Mouse (Mus musculus): Measurements from ENCODE around the gene Paqr3. TPM values are rescaled to one million over a fixed set of nuclear protein-coding genes. Genes with fewer than 3 reads are reported as not detected.

Gene Paqr3
- polyA plus RNA-seq, 1 experiment from 2014 or later = 2.0 TPM

- peaks cover 4% of the 10 kb centered on the region; the same call in 1 of the 2 replicates for H3K36me3 ChIP-seq (ENCODE audit: control insufficient read depth, insufficient read depth, low read length)
- H3K4me3 ChIP-seq (ENCODE audit: low read depth, low read length) = no peak overlapping the region
- H3K4me1 ChIP-seq (ENCODE audit: control insufficient read depth, insufficient read depth, low read length) = no peaks in the 10 kb centered on the region
- no peak overlapping the region for H3K4me2 ChIP-seq
- no peak overlapping the region for H3K9ac ChIP-seq (ENCODE audit: low read depth, low read length)
- H3K27ac ChIP-seq (ENCODE audit: low read depth, low read length) = no peak overlapping the region
- H3K9me3 ChIP-seq (replicated peaks; ENCODE audit: control insufficient read depth, low read length) = no peaks in the 10 kb centered on the region
- 16% methylated on average over 1 of the region's 1 CpGs for WGBS (ENCODE audit: insufficient replicate concordance)
- H3K27me3 ChIP-seq (ENCODE audit: control insufficient read depth, insufficient read depth, low read length) = no peaks in the 10 kb centered on the region
- ATAC-seq (replicated peaks; ENCODE audit: insufficient number of reproducible peaks, low FRiP score, low TSS enrichment) = no peak
Measured at GRCm38 (mm10) chr5:97055511-97056068, 55.8 kb downstream of the Paqr3 start.

- no peaks in the 10 kb centered on the region for H3K27me3 ChIP-seq (ENCODE audit: control insufficient read depth, insufficient read depth, low read length)
- H3K4me3 ChIP-seq (ENCODE audit: low read depth, low read length) = no peak overlapping the region
- no peak overlapping the region for H3K27ac ChIP-seq (ENCODE audit: low read depth, low read length)
- H3K9me3 ChIP-seq (replicated peaks; ENCODE audit: control insufficient read depth, low read length) = no peaks in the 10 kb centered on the region
- H3K36me3 ChIP-seq (ENCODE audit: control insufficient read depth, insufficient read depth, low read length) = peaks cover 4% of the 10 kb centered on the region; the same call in 1 of the 2 replicates
- H3K9ac ChIP-seq (ENCODE audit: low read depth, low read length) = no peak overlapping the region
- H3K4me1 ChIP-seq (ENCODE audit: control insufficient read depth, insufficient read depth, low read length) = no peaks in the 10 kb centered on the region
- 77% methylated on average over 10 of the region's 10 CpGs for whole genome bisulfite sequencing (ENCODE audit: insufficient replicate concordance)
- H3K4me2 ChIP-seq = no peak overlapping the region
- no peak for ATAC-seq (replicated peaks; ENCODE audit: insufficient number of reproducible peaks, low FRiP score, low TSS enrichment)
Measured at GRCm38 (mm10) chr5:97054801-97055200, 56.6 kb downstream of the Paqr3 start.

DNA sequence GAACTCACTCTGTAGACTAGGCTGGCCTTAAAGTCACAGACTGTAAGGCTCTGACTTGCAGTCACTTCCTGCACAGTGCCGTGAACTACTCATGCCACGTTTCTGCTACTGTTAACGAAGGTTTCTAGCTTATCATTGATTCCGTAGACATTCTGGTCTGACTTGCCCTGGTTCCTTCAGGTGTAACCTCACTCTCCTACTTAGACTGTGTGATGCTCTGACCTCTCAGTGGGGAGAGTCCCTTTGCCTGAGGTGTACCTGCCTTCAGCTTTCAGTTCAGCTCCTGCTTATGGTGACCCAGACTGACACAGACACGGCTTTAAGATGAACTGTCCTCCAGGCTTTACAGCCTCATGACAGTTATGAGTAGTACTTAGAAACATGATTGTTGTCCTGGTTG is 57.2 kb downstream of the Paqr3 start:
- Histone ChIP-seq H3K4me3 (ENCODE audit: low read depth, low read length) (no peak overlapping the region), H3K9me3 (replicated peaks; ENCODE audit: control insufficient read depth, low read length) (no peaks in the 10 kb centered on the region), H3K4me2 (no peak overlapping the region), H3K4me1 (ENCODE audit: control insufficient read depth, insufficient read depth, low read length) (no peaks in the 10 kb centered on the region), H3K27me3 (ENCODE audit: control insufficient read depth, insufficient read depth, low read length) (no peaks in the 10 kb centered on the region), H3K27ac (ENCODE audit: low read depth, low read length) (no peak overlapping the region), H3K36me3 (ENCODE audit: control insufficient read depth, insufficient read depth, low read length) (peaks cover 4% of the 10 kb centered on the region; the same call in 1 of the 2 replicates), H3K9ac (ENCODE audit: low read depth, low read length) (no peak overlapping the region)
- no peak for ATAC-seq (replicated peaks; ENCODE audit: insufficient number of reproducible peaks, low FRiP score, low TSS enrichment)
- 83% methylated on average over 5 of the region's 5 CpGs for WGBS (ENCODE audit: insufficient replicate concordance)

GRCm38 (mm10) chr5:97048905-97049304 is 62.5 kb downstream of the Paqr3 start:
- H3K4me1 ChIP-seq (ENCODE audit: control insufficient read depth, insufficient read depth, low read length) = no peaks in the 10 kb centered on the region
- ATAC-seq (replicated peaks; ENCODE audit: insufficient number of reproducible peaks, low FRiP score, low TSS enrichment) = no peak
- no peaks in the 10 kb centered on the region for H3K27me3 ChIP-seq (ENCODE audit: control insufficient read depth, insufficient read depth, low read length)
- no peak overlapping the region for H3K4me3 ChIP-seq (ENCODE audit: low read depth, low read length)
- H3K36me3 ChIP-seq (ENCODE audit: control insufficient read depth, insufficient read depth, low read length) = peaks cover 4% of the 10 kb centered on the region; the same call in 1 of the 2 replicates
- H3K9me3 ChIP-seq (replicated peaks; ENCODE audit: control insufficient read depth, low read length) = no peaks in the 10 kb centered on the region
- no peak overlapping the region for H3K4me2 ChIP-seq
- H3K27ac ChIP-seq (ENCODE audit: low read depth, low read length) = no peak overlapping the region
- no peak overlapping the region for H3K9ac ChIP-seq (ENCODE audit: low read depth, low read length)
- 83% methylated on average over 5 of the region's 5 CpGs for WGBS (ENCODE audit: insufficient replicate concordance)

- Histone ChIP-seq H3K27ac (ENCODE audit: low read depth, low read length) (no peak overlapping the region), H3K9ac (ENCODE audit: low read depth, low read length) (no peak overlapping the region), H3K27me3 (ENCODE audit: control insufficient read depth, insufficient read depth, low read length) (no peaks in the 10 kb centered on the region), H3K9me3 (replicated peaks; ENCODE audit: control insufficient read depth, low read length) (no peaks in the 10 kb centered on the region), H3K4me3 (ENCODE audit: low read depth, low read length) (no peak overlapping the region), H3K36me3 (ENCODE audit: control insufficient read depth, insufficient read depth, low read length) (no peaks in the 10 kb centered on the region; the same call in 1 of the 2 replicates), H3K4me2 (no peak overlapping the region), H3K4me1 (ENCODE audit: control insufficient read depth, insufficient read depth, low read length) (no peaks in the 10 kb centered on the region)
- no peak for ATAC-seq (replicated peaks; ENCODE audit: insufficient number of reproducible peaks, low FRiP score, low TSS enrichment)
- WGBS (ENCODE audit: insufficient replicate concordance) = 88% methylated on average over 10 of the region's 10 CpGs
Measured at GRCm38 (mm10) chr5:97046680-97047079, 64.7 kb downstream of the Paqr3 start.

GRCm38 (mm10) chr5:97045260-97045659 is 66.1 kb downstream of the Paqr3 start:
- Histone ChIP-seq H3K9me3 (replicated peaks; ENCODE audit: control insufficient read depth, low read length) (no peaks in the 10 kb centered on the region), H3K36me3 (ENCODE audit: control insufficient read depth, insufficient read depth, low read length) (no peaks in the 10 kb centered on the region; the same call in 1 of the 2 replicates), H3K4me2 (no peak overlapping the region), H3K4me3 (ENCODE audit: low read depth, low read length) (no peak overlapping the region), H3K4me1 (ENCODE audit: control insufficient read depth, insufficient read depth, low read length) (no peaks in the 10 kb centered on the region), H3K9ac (ENCODE audit: low read depth, low read length) (no peak overlapping the region), H3K27ac (ENCODE audit: low read depth, low read length) (no peak overlapping the region), H3K27me3 (ENCODE audit: control insufficient read depth, insufficient read depth, low read length) (no peaks in the 10 kb centered on the region)
- ATAC-seq (replicated peaks; ENCODE audit: insufficient number of reproducible peaks, low FRiP score, low TSS enrichment) = no peak
- WGBS (ENCODE audit: insufficient replicate concordance) = 94% methylated on average over 7 of the region's 7 CpGs

Other genes starting within 250 kb of the Paqr3 start
- 10.0 and 12.7 TPM in 2 replicates for gene Bmp2k, start 113.9 kb downstream of the Paqr3 start, polyA plus RNA-seq (2014; fragmentation: Nextera tagmentation; extraction: Ambion mirVana)